Mouse (Mus musculus) heart, postnatal 10 days (tissue): ENCODE measurements around the gene Tchp. TPM values are rescaled to one million over a fixed set of nuclear protein-coding genes. Genes with fewer than 3 reads are reported as not detected.

Experiments
- DNase-seq, 2 experiments: peaks; one replicate each; pipeline ENCODE4 v3.0.0; 2021
- intact Hi-C: fragments of 180-260 bp; cut with DNase I; formaldehyde crosslinking; loops from one replicate; pipeline ENCODE4 v1.15.1; 2025
- total RNA-seq, 2 experiments: library from RNA; stranded (reverse); gene quantifications; 2 replicates each; pipeline ENCODE4 v1.2.3; 2021

Gene Tchp
- total RNA-seq, 2 experiments from 2014 or later: 5.1 to 5.7 TPM

- intact Hi-C loops: no loop called here
Observed at GRCm38 (mm10) chr5:114695775-114696174, 11.8 kb upstream of the Tchp start.

GRCm38 (mm10) chr5:114696939-114697338 lies 10.6 kb upstream of the Tchp start:
- intact Hi-C loops: no loop called here
- DNase-seq: no peak

More at GRCm38 (mm10) chr5:114695775-114696174, 11.8 kb upstream of the Tchp start:
- DNase-seq: no peak

GRCm38 (mm10) chr5:114698044-114698746 lies 9.4 kb upstream of the Tchp start:
- intact Hi-C loops: no loop called here

GRCm38 (mm10) chr5:114699015-114699414 lies 8.5 kb upstream of the Tchp start:
- intact Hi-C loops: no loop called here
- DNase-seq: peak in 1 of 2 experiments; percentile 27

More at GRCm38 (mm10) chr5:114698044-114698746, 9.4 kb upstream of the Tchp start:
- peak; percentile 63 to 69 for DNase-seq

- intact Hi-C loops: loop anchor here (2.0 to 5.0 kb wide), 2 partner anchors 156 to 200 kb away; partner anchors contain the start of gene Gm9936
- peak; percentile 43 to 64 for DNase-seq
Observed at GRCm38 (mm10) chr5:114702403-114703392, 4.9 kb upstream of the Tchp start.

GRCm38 (mm10) chr5:114708491-114708890 lies 931 bp downstream of the Tchp start:
- DNase-seq: no peak
- intact Hi-C loops: loop anchor here (5.0 kb wide), 2 partner anchors 64 to 99 kb away; partner anchors contain the start of gene Ankrd13a

GRCm38 (mm10) chr5:114709357-114709756 lies 1.8 kb downstream of the Tchp start:
- no peak for DNase-seq
- intact Hi-C loops: loop anchor here (5.0 kb wide), 2 partner anchors 63 to 98 kb away; partner anchors contain the start of gene Ankrd13a

GRCm38 (mm10) chr5:114714551-114714950 lies 7.0 kb downstream of the Tchp start:
- intact Hi-C loops: no loop called here
- DNase-seq: no peak

GRCm38 (mm10) chr5:114717292-114717691 lies 9.7 kb downstream of the Tchp start:
- DNase-seq: no peak
- intact Hi-C loops: no loop called here

- DNase-seq: no peak
- intact Hi-C loops: no loop called here
Observed at GRCm38 (mm10) chr5:114717937-114718336, 10.4 kb downstream of the Tchp start.

- no peak for DNase-seq
- intact Hi-C loops: no loop called here
Observed at GRCm38 (mm10) chr5:114718483-114718882, 10.9 kb downstream of the Tchp start.

GRCm38 (mm10) chr5:114719003-114719927 lies 11.7 kb downstream of the Tchp start:
- no peak for DNase-seq
- intact Hi-C loops: no loop called here

- intact Hi-C loops: no loop called here
- no peak for DNase-seq
Observed at GRCm38 (mm10) chr5:114719928-114720270, 12.3 kb downstream of the Tchp start.

- intact Hi-C loops: no loop called here
- DNase-seq: no peak
Observed at GRCm38 (mm10) chr5:114720784-114721183, 13.2 kb downstream of the Tchp start.

GRCm38 (mm10) chr5:114721969-114722368 lies 14.4 kb downstream of the Tchp start:
- no peak for DNase-seq
- intact Hi-C loops: no loop called here

GRCm38 (mm10) chr5:114722846-114723245 lies 15.3 kb downstream of the Tchp start:
- DNase-seq: no peak
- intact Hi-C loops: no loop called here

- intact Hi-C loops: no loop called here
- peak; percentile 66 to 68 for DNase-seq
Observed at GRCm38 (mm10) chr5:114728160-114728559, 20.6 kb downstream of the Tchp start.

- intact Hi-C loops: no loop called here
- DNase-seq: peak; percentile 55 to 57
Observed at GRCm38 (mm10) chr5:114730129-114730528, 22.6 kb downstream of the Tchp start.

- DNase-seq: no peak
- intact Hi-C loops: no loop called here
Observed at GRCm38 (mm10) chr5:114731498-114731897, 23.9 kb downstream of the Tchp start.

- DNase-seq: no peak
- intact Hi-C loops: no loop called here
Observed at GRCm38 (mm10) chr5:114731969-114732368, 24.4 kb downstream of the Tchp start.
